Mouse (Mus musculus) hematopoietic stem cell, adult 5-6 weeks (primary cell): ENCODE data around the gene Kcnk4. TPM values are rescaled to one million over a fixed set of nuclear protein-coding genes. Genes with fewer than 3 reads are reported as not detected.

Experiments
- ATAC-seq, 2 experiments: fragments of 125-278 bp in 1 of 2; replicated peaks in 1 of 2; 2 replicates each; pipeline ENCODE4 v1.8.0; 2016 to 2017; ENCODE audit warnings: inconsistent platforms in 2 of 2, mild to moderate bottlenecking in 2 of 2, moderate number of reproducible peaks in 2 of 2, low read depth in 1 of 2, moderate TSS enrichment in 1 of 2; ENCODE audit not compliant: low FRiP score in 2 of 2, poor library complexity in 2 of 2, severe bottlenecking in 2 of 2, insufficient read depth in 1 of 2, low TSS enrichment in 1 of 2
- total RNA-seq: library from RNA; stranded (forward); fragments of 172-1452, 232-1000 nt; gene quantifications from 2 replicates; pipeline ENCODE4 v1.2.3, GENCODE M21; 2017

Kcnk4 gene
- total RNA-seq = not detected in 2 replicates

DNA sequence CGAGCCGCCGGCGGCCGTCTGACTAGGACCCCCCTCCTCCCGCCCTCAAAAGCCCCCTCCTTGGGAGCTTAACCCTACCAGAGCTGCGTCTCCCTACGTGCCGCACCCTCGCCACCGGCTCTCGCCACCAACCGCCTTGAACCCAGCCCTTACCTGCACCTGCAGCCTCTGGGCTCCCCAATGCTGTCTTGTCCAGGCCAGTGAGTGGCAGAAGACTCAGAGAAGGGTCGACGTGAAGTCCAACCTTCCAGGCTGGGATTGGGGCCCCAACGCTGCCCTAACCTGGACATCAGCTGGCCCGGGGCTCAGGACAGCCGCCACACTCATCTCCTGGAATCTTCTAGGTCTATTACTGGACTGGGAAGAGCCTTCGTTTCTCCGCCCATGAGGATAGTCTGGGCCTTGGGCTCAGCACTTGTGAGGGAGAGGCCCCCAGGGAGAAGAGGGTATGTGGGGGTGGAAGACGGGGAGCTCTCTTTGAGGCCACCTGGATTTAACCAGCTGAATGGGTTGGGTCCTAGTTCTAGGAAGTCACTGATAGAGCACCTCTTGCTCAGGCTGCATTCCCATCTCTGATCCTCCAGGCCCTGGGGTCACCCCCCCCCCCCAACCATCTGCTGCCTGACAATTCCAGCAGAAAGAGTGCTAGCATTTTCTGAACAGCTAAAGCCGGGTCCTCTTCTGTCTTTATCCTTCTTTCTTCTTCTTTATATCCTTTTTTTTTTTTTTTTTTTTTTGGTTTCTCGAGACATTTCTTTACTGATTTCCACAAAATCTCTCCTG is at the start of gene Kcnk4:
Kcnk4 (minus strand) TSS at position 321 of the 783 bp plus-strand sequence.
- ATAC-seq = no peak

DNA sequence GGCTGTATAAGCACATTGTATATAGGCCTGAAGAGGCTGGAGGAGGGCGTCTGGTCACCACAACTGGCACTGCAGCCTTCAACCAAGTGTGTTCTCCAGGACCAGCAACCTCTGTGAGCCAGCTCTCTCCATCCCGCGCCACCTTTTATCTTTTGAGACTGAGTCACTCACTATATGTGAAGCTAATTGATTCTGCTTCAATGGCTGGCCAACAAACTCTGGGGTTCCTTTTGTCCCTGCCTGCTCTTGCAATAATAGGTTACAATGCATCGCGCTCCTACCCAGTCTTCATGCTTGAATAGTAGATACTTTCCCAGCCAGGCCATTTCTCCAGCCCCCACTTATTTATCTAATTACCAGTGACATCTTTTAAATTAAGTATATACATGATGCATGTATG is 49.3 kb upstream of the Kcnk4 start:
- no peak for ATAC-seq

DNA sequence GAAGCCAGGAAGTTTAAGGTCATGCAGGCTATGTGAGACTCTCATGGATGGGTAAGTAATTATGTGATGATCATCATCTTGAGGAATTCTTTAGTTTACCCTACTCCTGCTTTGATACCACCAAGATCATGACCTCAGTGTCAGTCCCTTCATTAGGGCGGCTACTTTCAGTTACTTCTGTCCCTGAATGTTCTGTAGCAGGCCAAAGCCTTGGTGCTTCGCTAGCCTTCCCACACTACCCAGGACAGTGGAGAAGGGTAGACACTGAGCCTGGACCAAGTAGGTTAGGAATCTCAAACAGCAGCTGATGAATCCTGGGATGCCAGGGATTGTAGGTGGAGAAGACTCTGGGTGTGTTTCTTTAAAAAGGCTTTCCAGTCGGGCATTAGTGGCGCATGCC is 47.1 kb upstream of the Kcnk4 start:
- no peak for ATAC-seq

DNA sequence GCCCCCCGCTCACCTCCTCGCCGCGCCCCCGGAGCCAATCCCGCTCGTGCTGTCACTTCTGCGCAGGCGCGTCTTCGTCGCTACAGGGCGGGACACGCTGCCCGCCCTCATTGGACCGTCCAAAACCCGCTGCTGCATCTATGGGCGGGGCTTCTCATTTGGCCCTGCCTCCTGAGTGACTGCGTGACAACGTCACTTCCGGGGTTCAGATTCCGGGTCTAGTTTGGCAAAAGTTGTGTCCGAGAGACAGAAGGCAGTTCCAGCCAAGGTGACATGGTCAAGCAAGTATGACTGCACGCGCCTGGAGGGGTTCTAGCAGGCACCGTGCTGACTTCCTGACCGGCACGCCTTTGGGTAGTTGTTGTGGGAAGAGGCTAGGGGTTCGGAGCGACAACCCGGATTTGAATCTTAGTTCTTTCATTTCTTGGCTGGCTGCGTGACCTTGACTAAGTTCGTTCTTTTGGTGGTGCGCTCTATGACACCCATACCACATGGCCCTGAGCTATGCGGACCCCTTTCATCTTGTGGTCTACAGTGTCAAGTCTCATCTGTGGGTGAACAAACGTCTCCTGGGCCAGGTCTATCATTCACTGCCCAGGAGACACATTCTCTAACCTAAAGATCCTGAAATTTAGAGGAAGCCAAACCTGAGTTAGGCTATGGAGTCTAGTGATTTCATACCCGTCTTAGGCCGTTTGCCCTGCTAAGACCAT is 46.2 kb upstream of the Kcnk4 start, which contains the start of gene Fkbp2:
Fkbp2 (minus strand) TSS at position 121 of the 713 bp plus-strand sequence.
- ATAC-seq = peak; percentile 63

DNA sequence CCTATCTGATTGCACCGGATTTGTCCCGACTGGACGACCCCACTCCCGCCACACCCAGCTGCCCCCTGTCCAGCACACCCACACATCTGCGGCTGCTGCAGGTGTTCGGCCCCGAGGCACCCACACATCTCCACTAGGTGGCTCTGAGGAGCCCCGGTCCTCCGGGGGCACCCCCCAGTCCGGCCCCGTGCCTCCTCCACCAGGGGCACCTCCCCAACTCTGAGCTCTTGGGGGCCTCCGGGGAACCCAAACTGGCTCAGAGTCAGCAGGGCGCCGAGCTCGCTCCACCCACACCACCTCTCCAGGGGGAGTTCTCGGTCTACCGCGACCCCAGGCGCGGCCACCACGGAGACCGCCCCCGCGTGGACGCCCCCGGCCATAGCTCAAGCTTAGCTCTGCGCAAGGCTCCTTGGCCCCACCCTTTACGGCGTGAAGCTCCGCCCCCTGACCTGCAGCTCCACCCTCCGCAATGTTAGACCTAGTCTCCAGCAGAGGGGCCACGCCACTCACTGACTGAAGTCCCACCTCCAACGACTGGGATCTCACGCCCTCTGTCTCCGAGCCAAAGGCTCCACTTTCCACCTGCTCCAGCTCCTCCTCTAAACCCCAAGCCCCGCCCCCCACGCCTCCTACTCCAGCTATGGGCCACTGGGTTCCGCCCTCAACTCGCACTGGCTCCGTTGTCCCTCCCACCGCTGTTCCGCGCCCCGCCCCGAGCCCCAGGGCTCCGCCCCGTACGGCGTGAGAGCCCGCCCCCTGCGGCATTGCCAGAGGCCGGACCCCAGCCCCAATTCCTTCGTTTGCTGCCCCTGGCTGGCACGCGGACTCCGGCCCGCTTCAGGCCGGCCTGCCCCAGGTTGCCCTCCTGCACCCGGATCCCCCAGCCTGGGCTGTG is 45.4 kb upstream of the Kcnk4 start:
- ATAC-seq = peak; percentile 87 to 90

DNA sequence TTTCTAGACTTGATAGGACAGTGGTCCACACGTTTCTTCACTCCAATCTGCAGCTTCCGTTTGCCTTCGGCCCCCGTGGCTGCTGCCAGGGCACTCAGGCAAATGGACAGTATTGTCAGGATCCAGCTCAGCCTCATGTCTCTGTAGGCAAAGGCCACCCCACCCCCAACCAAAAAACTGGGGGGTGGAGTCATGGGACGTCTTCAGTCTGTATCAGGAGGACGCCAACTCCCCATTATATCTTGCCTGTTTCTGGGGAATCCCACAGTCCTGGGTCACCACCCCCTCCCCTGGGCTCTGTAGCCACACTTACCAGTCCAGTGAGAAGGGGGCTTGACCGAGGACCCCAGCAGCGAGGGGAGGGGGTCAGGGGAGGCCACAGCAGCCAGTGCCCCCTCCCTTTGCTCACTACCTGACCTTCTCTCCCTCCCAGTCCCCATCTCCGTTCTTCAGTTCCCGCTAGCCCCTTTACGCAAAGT is 44.7 kb upstream of the Kcnk4 start:
- no peak for ATAC-seq

DNA sequence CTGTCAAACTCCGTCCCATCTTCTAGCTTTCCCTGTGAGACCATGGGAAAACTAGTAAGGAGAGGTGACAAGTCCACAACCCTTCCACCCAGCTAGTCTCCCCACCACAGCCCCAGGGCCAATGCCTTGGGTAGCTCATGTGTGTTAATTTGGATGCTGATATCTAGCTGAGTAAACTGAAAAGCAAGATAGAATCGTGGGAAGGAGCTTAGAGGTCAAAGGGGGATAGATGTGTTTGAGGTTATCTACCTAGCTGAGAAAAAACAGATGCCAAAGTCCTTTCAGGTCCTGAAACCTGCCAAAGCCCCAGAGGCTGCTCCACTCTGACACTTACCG is 44.3 kb upstream of the Kcnk4 start:
- no peak for ATAC-seq

DNA sequence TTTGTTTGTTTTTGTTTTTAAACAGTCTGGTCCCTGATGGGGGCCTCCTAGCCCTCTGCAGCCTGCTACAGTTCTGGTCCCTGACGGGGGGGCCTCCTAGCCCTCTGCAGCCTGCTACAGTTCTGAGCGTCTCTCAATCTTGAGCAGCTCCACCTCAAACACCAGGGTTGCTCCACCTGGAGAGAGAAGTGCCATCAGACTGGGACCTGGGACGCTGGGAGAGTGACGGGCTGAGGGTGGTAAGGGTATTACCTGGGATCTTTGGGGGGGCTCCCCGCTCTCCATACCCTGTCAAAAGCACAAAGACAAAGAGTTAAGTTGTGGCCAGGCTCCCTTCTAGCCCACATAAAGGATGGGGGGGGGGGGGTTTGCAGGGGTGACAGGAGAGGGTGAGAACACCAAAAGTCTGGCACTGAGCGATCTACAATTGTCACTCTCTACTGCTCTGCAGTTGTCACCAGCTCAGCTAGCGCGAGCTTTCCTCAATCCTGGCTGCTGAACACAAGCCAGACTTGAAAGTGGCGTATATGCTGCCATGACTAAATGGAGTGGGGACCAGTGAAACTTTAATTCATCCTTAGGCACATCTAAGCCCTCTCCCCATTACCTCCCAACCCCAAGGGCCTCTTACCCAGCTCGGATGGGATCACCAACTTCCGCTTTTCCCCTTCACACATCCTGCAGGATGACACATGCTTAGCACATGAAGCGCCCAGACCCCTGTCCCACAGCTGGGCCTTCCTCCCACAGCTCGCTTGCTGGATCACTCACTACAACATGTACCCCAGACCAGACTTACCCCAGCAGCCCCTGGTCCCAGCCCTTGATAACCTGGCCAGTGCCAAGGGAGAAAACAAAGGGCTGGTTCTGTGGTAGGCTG is 43.7 kb upstream of the Kcnk4 start:
- ATAC-seq = no peak

DNA sequence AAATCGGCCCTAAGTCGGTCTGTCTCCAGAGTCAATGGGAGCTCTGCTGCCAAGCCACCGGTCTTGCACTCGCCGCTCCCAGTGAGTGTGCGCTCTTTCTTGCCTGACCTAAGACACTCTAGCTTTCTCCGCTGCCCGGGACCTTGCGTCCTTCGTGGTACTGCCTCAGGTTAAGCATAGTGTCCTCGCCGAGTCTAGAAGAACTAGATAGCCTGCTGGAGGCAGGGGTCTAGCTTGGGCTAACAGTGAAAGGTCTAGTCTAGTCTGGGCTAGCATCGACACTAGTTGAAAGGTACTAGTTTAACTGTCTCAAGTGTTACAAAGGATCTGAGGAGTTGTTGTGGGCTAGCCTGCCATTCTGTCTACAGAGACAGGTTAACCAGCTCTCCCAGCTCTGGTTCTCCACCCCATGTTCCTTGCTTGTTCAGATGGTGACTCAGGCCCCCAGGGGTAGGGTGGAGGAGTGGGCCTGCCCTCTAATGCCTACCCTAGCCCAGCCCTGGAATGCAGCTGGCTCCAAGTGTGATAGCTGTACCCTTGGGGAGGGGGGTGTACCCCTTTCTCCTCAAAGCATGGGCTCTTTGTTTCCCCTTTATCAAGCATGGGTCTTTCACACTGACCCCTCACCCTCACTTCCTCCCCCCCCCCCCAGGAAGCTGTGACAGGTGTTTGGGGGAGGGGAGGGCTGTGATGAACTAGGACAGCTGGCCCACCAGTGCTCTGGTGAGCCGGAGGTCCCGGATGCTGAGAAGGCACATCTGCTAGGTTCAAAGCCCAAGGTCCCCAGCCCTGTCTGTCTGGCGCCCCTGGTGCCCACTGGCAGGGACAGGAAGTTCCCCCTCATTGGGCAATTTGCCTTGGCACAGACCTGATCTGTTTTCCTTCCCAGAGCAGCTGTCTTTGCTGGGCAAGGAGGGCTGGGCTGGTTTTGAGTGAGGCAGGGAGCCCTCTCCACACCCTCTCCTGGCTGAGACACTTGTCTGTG is 41.5 kb upstream of the Kcnk4 start, which contains the start of gene Plcb3:
Plcb3 (minus strand) TSS at position 934 of the 985 bp plus-strand sequence.
- 0 out of 4 replicates have a peak, but pooled peaks have one; percentile 2 to 8 for ATAC-seq

DNA sequence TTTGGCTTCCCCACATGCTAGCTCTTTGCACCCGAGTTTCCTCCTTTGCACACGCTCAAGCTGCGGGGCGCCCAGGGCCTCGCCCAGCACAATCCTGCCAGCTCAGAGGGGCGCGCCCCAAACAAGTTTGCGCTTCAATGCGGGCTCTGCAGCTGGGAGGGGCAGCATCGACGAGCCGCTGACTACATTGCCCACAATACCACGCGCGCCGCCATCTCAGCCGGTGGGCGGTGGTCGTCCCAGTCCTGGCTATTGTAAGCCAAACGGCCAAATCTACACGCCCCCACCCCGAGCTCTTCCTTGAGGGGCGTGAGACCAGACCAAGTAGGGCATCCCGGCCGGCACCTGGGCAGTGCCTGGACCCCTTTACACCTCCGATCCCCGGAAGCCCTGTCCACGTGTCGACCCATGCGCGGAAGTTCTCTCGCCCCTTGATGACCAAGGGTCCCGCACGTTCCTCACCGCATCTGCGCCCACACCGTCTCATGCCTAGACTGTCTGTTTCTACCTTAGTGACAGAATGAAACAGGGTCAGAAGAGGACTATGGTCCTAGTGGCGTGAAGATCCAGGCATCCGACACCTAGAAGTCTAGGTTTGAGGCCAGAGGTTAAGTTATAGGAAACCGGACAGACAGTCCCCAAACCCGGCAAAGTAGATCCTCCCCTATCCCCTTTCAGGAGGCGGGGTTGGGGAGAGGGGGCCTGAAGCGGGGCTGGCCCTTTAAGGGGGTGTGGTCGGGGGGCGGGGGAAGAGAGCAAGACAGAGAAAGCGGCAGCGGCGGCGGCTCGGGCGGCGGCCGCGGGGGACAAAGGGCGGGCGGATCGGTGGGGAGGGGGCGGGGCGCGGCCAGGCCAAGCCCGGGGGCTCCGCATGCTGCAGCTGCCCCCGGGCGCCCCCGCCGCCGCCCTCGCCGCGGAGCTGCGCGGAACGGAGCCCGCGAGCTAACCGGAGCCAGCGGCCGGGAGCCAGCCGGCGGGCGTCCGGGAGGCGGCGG is 40.2 kb upstream of the Kcnk4 start, which contains the start of gene Ppp1r14b:
Ppp1r14b (plus strand) TSS at position 758 of the 995 bp plus-strand sequence.
- peak; percentile 55 to 61 for ATAC-seq

DNA sequence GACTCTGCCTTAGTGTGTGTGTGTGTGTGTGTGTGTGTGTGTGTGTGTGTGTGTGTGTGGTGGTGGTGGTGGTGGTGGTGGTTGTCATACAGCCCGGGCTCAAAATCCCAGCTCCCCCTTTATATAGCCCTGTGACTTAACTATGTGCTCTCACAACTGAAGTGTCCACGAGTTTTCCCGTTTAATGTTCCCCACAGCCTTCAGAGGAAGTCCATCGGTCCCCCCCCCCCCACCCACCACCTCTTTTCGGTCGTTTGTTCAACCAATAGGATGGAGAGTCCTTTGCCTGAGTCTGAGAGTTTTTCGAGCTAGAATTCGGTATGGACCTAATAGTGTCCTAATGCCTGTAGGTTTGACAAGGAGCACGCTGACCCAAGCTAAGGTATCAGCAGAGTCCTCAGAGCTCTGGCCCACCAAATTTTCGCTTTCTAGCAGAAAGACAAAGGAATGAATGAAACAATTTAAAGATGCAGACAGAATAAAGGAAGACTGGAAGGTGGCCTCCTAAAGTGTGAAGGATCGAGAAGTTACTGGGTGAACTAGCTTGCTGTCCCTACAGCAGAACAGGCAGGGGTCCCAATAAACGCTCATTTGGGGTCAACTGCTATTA is 39.4 kb upstream of the Kcnk4 start:
- no peak for ATAC-seq

DNA sequence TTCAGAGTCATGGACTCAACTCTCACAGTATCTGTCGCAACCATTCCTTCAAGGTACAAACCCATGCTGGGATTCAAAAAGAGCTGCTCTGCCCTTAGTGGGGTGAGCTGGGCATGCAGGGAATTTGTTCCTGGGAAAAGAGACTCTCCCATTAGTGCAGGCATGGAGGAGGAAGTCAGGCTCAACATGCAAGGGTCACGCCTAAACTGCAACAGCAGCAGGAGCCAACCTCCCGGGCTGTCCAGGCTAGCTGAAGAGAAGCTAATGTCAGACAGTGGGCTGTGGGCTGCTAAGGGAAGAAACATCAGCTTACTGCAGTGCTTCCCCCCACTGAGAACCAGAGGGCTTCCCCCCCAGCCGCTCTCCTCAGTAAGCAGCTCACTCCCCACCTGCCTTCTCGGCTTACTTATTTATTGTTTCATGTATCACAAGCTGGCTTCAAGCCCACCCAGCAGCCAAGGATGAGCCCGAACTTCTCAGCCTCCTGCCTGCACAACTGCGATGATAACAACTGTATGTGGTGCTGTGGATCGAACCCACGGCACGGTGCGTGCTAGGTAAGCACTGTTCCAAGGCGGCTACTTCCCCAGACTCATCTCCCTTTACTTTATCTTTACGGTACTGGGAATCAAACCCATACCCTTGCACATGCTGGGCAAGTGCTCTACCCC is 38.1 kb upstream of the Kcnk4 start:
- ATAC-seq = no peak

DNA sequence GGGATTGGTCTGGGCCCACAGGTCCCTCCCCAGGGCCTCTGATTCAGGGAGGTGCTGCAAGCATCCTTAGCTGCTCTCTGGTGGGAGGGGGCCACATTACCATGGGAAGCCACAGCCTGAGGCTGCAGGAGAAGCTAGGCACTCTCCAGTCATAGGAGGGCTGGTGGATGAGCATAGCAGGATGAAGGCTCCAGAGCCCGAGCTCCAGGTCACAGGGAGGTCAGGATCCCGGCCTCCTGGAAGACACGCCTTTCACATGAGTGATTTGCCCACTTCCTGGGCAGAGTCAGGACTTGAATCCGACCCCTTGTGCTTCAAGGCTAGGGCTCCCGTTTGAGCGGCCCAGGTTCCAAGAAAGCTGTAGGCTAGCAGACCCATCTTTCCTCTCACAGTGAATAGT is 37.3 kb upstream of the Kcnk4 start:
- ATAC-seq = no peak
